Mouse (Mus musculus) C2C12 (cell line): ENCODE data around the gene Marveld1.

Experiments used
- CEBPB ChIP-seq: IDR thresholded peaks from one replicate; pipeline ENCODE4 v1.6.1; 2011; ENCODE audit warnings: low read depth, mild to moderate bottlenecking, control low read depth, moderate library complexity
- CTCF ChIP-seq: IDR thresholded peaks from one replicate; pipeline ENCODE4 v1.5.1; 2011; ENCODE audit not compliant: control insufficient read depth, insufficient read depth, insufficient read length
- FOSL1 ChIP-seq: IDR thresholded peaks from one replicate; pipeline ENCODE4 v1.8.0; 2011; ENCODE audit warnings: mild to moderate bottlenecking, low read length; ENCODE audit not compliant: poor library complexity, insufficient read depth, severe bottlenecking
- MAX ChIP-seq: IDR thresholded peaks from one replicate; pipeline ENCODE4 v1.6.1; 2011; ENCODE audit warnings: mild to moderate bottlenecking, control low read depth
- MYOD1 ChIP-seq: IDR thresholded peaks from one replicate; pipeline ENCODE4 v1.6.1; 2011; ENCODE audit warnings: low read depth; ENCODE audit not compliant: control insufficient read depth, insufficient read length
- MYOG ChIP-seq: IDR thresholded peaks from one replicate; pipeline ENCODE4 v1.6.1; 2011; ENCODE audit not compliant: control insufficient read depth, insufficient read length; ENCODE audit errors: extremely low read depth
- USF1 ChIP-seq: IDR thresholded peaks from one replicate; pipeline ENCODE4 v1.6.1; 2011; ENCODE audit warnings: low read depth, mild to moderate bottlenecking, control low read depth, moderate library complexity

DNA sequence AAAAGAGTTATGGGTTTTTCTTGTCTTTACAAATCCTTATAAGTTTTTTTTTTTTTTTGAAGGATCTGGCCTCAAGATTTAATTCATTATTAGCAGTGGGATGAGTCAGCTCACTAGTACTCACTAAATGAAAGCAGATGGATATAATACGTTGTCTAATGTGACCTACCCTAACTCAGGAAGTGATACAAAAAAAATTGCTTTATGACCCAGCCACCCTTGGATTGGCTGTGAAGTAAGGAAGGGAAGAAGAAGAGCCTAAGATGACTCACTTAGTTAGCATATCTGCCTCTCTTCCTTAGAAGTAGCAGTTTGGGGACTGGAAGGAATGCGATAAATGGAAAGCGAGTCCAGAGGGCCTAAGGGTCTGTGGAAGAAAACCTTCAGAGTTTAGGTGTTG lies 47.8 kb upstream of the Marveld1 start:
- TF ChIP-seq CTCF (no peak), USF1 (no peak), MAX (no peak), MYOG (no peak), MYOD1 (no peak), CEBPB (no peak), FOSL1 (no peak)
